Mouse (Mus musculus): ENCODE measurements around the gene Ly6g6c.

GRCm38 (mm10) chr17:35092403-35093198, 27.4 kb downstream of the Ly6g6c start:
- TF ChIP-seq POLR2A (IDR thresholded peaks at IDR 0.05; ENCODE audit: insufficient read length, low read depth) (no peak), POLR2AphosphoS2 (IDR thresholded peaks at IDR 0.05; ENCODE audit: insufficient read length, low read depth) (no peak), TCF3 (IDR thresholded peaks at IDR 0.05; ENCODE audit: insufficient read length, low read depth) (no peak), TCF12 (IDR thresholded peaks at IDR 0.05; ENCODE audit: insufficient read depth, poor library complexity, severe bottlenecking) (no peak)

All from myocyte (in vitro differentiated cells).